Mouse (Mus musculus) intestine, embryonic 14.5 days (tissue): ENCODE data around the gene Gpx1. TPM values are rescaled to one million over a fixed set of nuclear protein-coding genes. Genes with fewer than 3 reads are reported as not detected.
A peak's percentile ranks its signal among the peaks of the same experiment; 100 is the strongest.

Experiments used
- ATAC-seq: fragments of 200-750 bp; cut with Nextera tagmentation; replicated peaks from 2 replicates; pipeline ENCODE4 v1.8.0; 2017; ENCODE audit warnings: low read depth, moderate number of reproducible peaks, moderate TSS enrichment, moderate library complexity; ENCODE audit not compliant: low FRiP score, low TSS enrichment
- DNase-seq: peaks from one replicate; pipeline ENCODE4 v3.0.0-alpha.2; 2018; ENCODE audit warnings: low spot score
- H3K27ac ChIP-seq: fragments of 300-500 bp; sonication (generic); 2 replicates; pipeline ENCODE4 v1.5.1; 2014; ENCODE audit warnings: low read depth, mild to moderate bottlenecking, control low read depth
- H3K27me3 ChIP-seq: fragments of 300-500 bp; sonication (generic); replicated peaks from 2 replicates; pipeline ENCODE4 v1.6.1; 2014; ENCODE audit warnings: low read length, control low read depth; ENCODE audit not compliant: control insufficient read depth, insufficient read depth
- H3K36me3 ChIP-seq: fragments of 300-500 bp; sonication (generic); 2 replicates; pipeline ENCODE4 v1.6.1; 2014; ENCODE audit warnings: low read length, control low read depth; ENCODE audit not compliant: control insufficient read depth, insufficient read depth
- H3K4me1 ChIP-seq: fragments of 300-500 bp; sonication (generic); replicated peaks from 2 replicates; pipeline ENCODE4 v1.6.1; 2014; ENCODE audit warnings: low read length, control low read depth, mixed read lengths; ENCODE audit not compliant: control insufficient read depth, insufficient read depth
- H3K4me2 ChIP-seq: fragments of 300-500 bp; sonication (generic); 2 replicates; pipeline ENCODE4 v1.6.1; 2014; ENCODE audit warnings: low read length
- H3K4me3 ChIP-seq: fragments of 300-500 bp; sonication (generic); 2 replicates; pipeline ENCODE4 v1.5.1; 2014; ENCODE audit warnings: low read depth, low read length, control low read depth, mixed read lengths
- H3K9ac ChIP-seq: fragments of 300-500 bp; sonication (generic); 2 replicates; pipeline ENCODE4 v1.6.1; 2014; ENCODE audit warnings: mild to moderate bottlenecking, low read length
- H3K9me3 ChIP-seq: fragments of 300-500 bp; sonication (generic); 2 replicates; pipeline ENCODE4 v1.6.1; 2016; ENCODE audit warnings: low read length, control low read depth; ENCODE audit not compliant: control insufficient read depth
- WGBS: fragments of 180-500 bp; shearing (Covaris S2); extraction: QIAGEN DNeasy Blood & Tissue Kit; methylation state at CpG from one replicate; pipeline ENCODE4 v1.1.7; 2014; 5-methylcytosine and 5-hydroxymethylcytosine counted together
- polyA plus RNA-seq: library from polyadenylated mRNA; unstranded; fragments of >200 nt; fragmentation: Nextera tagmentation; extraction: Ambion mirVana; gene quantifications from 2 replicates; pipeline ENCODE4 v1.2.1, GENCODE M21; 2014

Gene Gpx1
- polyA plus RNA-seq, result 760 and 815 TPM in 2 replicates

DNA sequence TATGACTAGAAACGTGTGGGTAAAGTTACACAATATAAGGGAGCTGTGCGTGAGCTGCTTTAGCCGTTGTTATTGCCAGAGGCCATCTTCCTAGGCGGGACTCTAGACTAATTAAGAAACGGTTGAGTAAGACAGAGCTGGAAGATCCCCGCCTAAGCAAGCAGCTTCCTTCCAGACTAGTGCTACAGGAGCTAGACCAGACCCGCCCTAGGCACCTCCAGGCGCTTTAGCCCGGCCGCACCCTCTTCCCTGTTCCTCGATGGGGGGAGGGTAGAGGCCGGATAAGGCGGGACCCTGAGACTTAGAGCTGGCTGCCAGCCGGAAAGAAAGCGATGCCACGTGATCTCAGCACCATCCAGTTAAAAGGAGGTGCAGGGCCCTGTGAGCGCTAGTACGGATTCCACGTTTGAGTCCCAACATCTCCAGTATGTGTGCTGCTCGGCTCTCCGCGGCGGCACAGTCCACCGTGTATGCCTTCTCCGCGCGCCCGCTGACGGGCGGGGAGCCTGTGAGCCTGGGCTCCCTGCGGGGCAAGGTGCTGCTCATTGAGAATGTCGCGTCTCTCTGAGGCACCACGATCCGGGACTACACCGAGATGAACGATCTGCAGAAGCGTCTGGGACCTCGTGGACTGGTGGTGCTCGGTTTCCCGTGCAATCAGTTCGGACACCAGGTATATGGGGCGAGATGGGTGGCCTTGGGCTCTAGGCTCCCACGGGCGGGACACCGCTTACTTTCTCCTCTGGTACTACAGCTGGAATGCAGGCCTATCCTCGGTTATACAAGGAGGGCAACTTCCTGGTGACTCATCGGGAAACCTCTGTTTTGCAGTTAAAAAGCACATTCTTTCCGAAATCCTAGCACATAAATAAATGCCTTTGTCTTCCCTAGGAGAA lies at the start of gene Gpx1:
Gene Gpx1, plus strand, starts transcription at position 18 of the 896 bp plus-strand sequence.
- Histone ChIP-seq H3K27ac (peak within 1 kb of the TSS; percentile 96), H3K27me3 (no peaks in the 10 kb centered on the region), H3K4me1 (peaks cover 19% of the 10 kb centered on the region; the same call in 1 of the 2 replicates), H3K4me3 (peak within 1 kb of the TSS; percentile 89), H3K4me2 (peak within 1 kb of the TSS; percentile 88), H3K9me3 (no peaks in the 10 kb centered on the region), H3K9ac (peak within 1 kb of the TSS; percentile 93), H3K36me3 (peaks cover 32% of the 10 kb centered on the region)
- ATAC-seq, result peak; percentile 95
- peak; percentile 93 for DNase-seq
- WGBS, result under 1% methylated on average over 49 of the region's 49 CpGs

- Histone ChIP-seq H3K27ac (peak overlapping the region; percentile 80; the same call in 1 of the 2 replicates), H3K9me3 (no peaks in the 10 kb centered on the region), H3K4me2 (peak overlapping the region; percentile 61), H3K9ac (no peak overlapping the region), H3K4me1 (peaks cover 4% of the 10 kb centered on the region), H3K27me3 (no peaks in the 10 kb centered on the region), H3K36me3 (peaks cover under 1% of the 10 kb centered on the region; the same call in 1 of the 2 replicates), H3K4me3 (no peak overlapping the region)
- ATAC-seq (no peak), DNase-seq (no peak)
- 59% methylated on average over 2 of the region's 2 CpGs for WGBS
These were observed 49.4 kb upstream of the Gpx1 start for GRCm38 (mm10) chr9:108289347-108289746.

- DNase-seq (peak; percentile 83), ATAC-seq (peak; percentile 95)
- H3K4me3 ChIP-seq, result peak within 1 kb of the TSS; percentile 70
- peaks cover 7% of the 10 kb centered on the region for H3K36me3 ChIP-seq
- under 1% methylated on average over 32 of the region's 32 CpGs for WGBS
- peak within 1 kb of the TSS; percentile 80 for H3K27ac ChIP-seq
- H3K9ac ChIP-seq, result peak within 1 kb of the TSS; percentile 63
- H3K27me3 ChIP-seq, result no peaks in the 10 kb centered on the region
- peaks cover 4% of the 10 kb centered on the region for H3K4me1 ChIP-seq
- peak within 1 kb of the TSS; percentile 61 for H3K4me2 ChIP-seq
- no peaks in the 10 kb centered on the region for H3K9me3 ChIP-seq
These were observed 48.5 kb upstream of the Gpx1 start, which contains the start of gene Nicn1 for GRCm38 (mm10) chr9:108290016-108290750. Nicn1 (plus strand) TSS chr9:108290429.

GRCm38 (mm10) chr9:108290773-108291172 lies 47.9 kb upstream of the Gpx1 start:
- no peak for ATAC-seq
- no peak for DNase-seq
- no peaks in the 10 kb centered on the region for H3K9me3 ChIP-seq
- peaks cover 11% of the 10 kb centered on the region for H3K36me3 ChIP-seq
- WGBS, result 45% methylated on average over 6 of the region's 6 CpGs
- H3K4me3 ChIP-seq, result peak overlapping the region; percentile 70
- peak overlapping the region; percentile 50 for H3K9ac ChIP-seq
- peak overlapping the region; percentile 61 for H3K4me2 ChIP-seq
- peaks cover 4% of the 10 kb centered on the region for H3K4me1 ChIP-seq
- H3K27me3 ChIP-seq, result no peaks in the 10 kb centered on the region
- H3K27ac ChIP-seq, result 0 out of 2 replicates have a peak overlapping the region, but pooled peaks have one; percentile 27

- H3K9me3 ChIP-seq, result no peaks in the 10 kb centered on the region
- H3K27ac ChIP-seq, result peak within 1 kb of the TSS; percentile 49
- no peaks in the 10 kb centered on the region for H3K27me3 ChIP-seq
- H3K4me2 ChIP-seq, result peak within 1 kb of the TSS; percentile 37
- 0 out of 2 replicates have a peak within 1 kb of the TSS, but pooled peaks have one; percentile 20 for H3K9ac ChIP-seq
- 0 out of 2 replicates have a peak, but pooled peaks cover 4% of the 10 kb centered on the region for H3K4me1 ChIP-seq
- ATAC-seq (peak; percentile 70), DNase-seq (peak; percentile 63)
- peak within 1 kb of the TSS; percentile 10; the same call in 1 of the 2 replicates for H3K4me3 ChIP-seq
- H3K36me3 ChIP-seq, result peaks cover 27% of the 10 kb centered on the region
- WGBS, result 20% methylated on average over 18 of the region's 18 CpGs
These were observed 42.0 kb upstream of the Gpx1 start, which contains the start of gene Amt for GRCm38 (mm10) chr9:108296453-108297355. Amt (plus strand) TSS chr9:108296853.

- H3K4me3 ChIP-seq, result no peak overlapping the region
- no peak overlapping the region for H3K9ac ChIP-seq
- H3K9me3 ChIP-seq, result no peaks in the 10 kb centered on the region
- ATAC-seq (peak; percentile 2; the same call in 1 of the 2 replicates), DNase-seq (no peak)
- H3K36me3 ChIP-seq, result peaks cover 31% of the 10 kb centered on the region
- peak overlapping the region; percentile 51 for H3K27ac ChIP-seq
- no peaks in the 10 kb centered on the region for H3K27me3 ChIP-seq
- H3K4me2 ChIP-seq, result no peak overlapping the region
- 66% methylated on average over 3 of the region's 3 CpGs for WGBS
- peaks cover 10% of the 10 kb centered on the region for H3K4me1 ChIP-seq
These were observed 36.9 kb upstream of the Gpx1 start for GRCm38 (mm10) chr9:108301853-108302252.

GRCm38 (mm10) chr9:108304716-108305115 lies 34.0 kb upstream of the Gpx1 start:
- Histone ChIP-seq H3K9ac (no peak overlapping the region; the same call in 1 of the 2 replicates), H3K27ac (no peak overlapping the region)
- ATAC-seq, result no peak

More at GRCm38 (mm10) chr9:108304716-108305115, 34.0 kb upstream of the Gpx1 start:
- Histone ChIP-seq H3K4me3 (peak overlapping the region; percentile 94; the same call in 1 of the 2 replicates), H3K4me2 (peak overlapping the region; percentile 74), H3K36me3 (peaks cover 25% of the 10 kb centered on the region), H3K4me1 (peaks cover 26% of the 10 kb centered on the region), H3K27me3 (no peaks in the 10 kb centered on the region), H3K9me3 (no peaks in the 10 kb centered on the region)
- no peak for DNase-seq
- 70% methylated on average over 4 of the region's 4 CpGs for WGBS
